Mouse (Mus musculus) olfactory bulb, adult 2 months (tissue): ENCODE measurements around the gene Ppp1r15b. TPM values are rescaled to one million over a fixed set of nuclear protein-coding genes. Genes with fewer than 3 reads are reported as not detected.

Experiments
- H3K27ac ChIP-seq: fragments of 200-500 bp; 2 replicates; pipeline ENCODE4 v1.5.1; 2012; ENCODE audit warnings: low read depth, low read length; ENCODE audit not compliant: insufficient read depth
- H3K4me1 ChIP-seq: fragments of 200-500 bp; 2 replicates; pipeline ENCODE4 v1.6.1; 2012; ENCODE audit warnings: low read length; ENCODE audit not compliant: control insufficient read depth, insufficient read depth
- H3K4me3 ChIP-seq: fragments of 200-500 bp; 2 replicates; pipeline ENCODE4 v1.5.1; 2012; ENCODE audit warnings: mild to moderate bottlenecking, low read depth, low read length, moderate library complexity; ENCODE audit not compliant: insufficient read depth
- CTCF ChIP-seq: fragments of 200-500 bp; IDR thresholded peaks from 2 replicates; pipeline ENCODE4 v1.5.1; 2012; ENCODE audit warnings: low read depth, mild to moderate bottlenecking, low read length, moderate library complexity; ENCODE audit not compliant: insufficient read depth
- POLR2A ChIP-seq: fragments of 200-500 bp; IDR thresholded peaks from 2 replicates; pipeline ENCODE4 v1.6.1; 2012; ENCODE audit warnings: mild to moderate bottlenecking, low read depth, low read length, moderate library complexity; ENCODE audit not compliant: insufficient read depth
- WGBS: fragments of 180-500 bp; shearing (Covaris S2); methylation state at CpG from one replicate; pipeline ENCODE4 v1.1.7; 2018; 5-methylcytosine and 5-hydroxymethylcytosine counted together
- polyA plus RNA-seq: library from polyadenylated mRNA; stranded (reverse); fragments of >200 nt; gene quantifications from 2 replicates; pipeline ENCODE4 v1.2.4, GENCODE M21; 2012; ENCODE audit warnings: low replicate concordance; ENCODE audit not compliant: missing spikeins, insufficient read depth, insufficient read length

Ppp1r15b gene
- polyA plus RNA-seq, 1 experiment = not detected

GRCm38 (mm10) chr1:133162981-133163380 is 32.0 kb downstream of the Ppp1r15b start:
- H3K4me3 ChIP-seq = no peak overlapping the region
- peaks cover 14% of the 10 kb centered on the region for H3K4me1 ChIP-seq
- H3K27ac ChIP-seq = no peak overlapping the region
- no peak for TF ChIP-seq CTCF
- no peak for TF ChIP-seq POLR2A
- WGBS = 73% methylated on average over 8 of the region's 8 CpGs

GRCm38 (mm10) chr1:133163820-133164431 is 33.0 kb downstream of the Ppp1r15b start, which contains the start of gene Plekha6:
Plekha6 (plus strand) TSS chr1:133164210.
- Histone ChIP-seq H3K27ac (no peak within 1 kb of the TSS), H3K4me3 (peak within 1 kb of the TSS; percentile 48), H3K4me1 (peaks cover 13% of the 10 kb centered on the region)
- WGBS = under 1% methylated on average over 68 of the region's 68 CpGs
- TF ChIP-seq CTCF (no peak), POLR2A (no peak)

- Histone ChIP-seq H3K4me1 (peaks cover 9% of the 10 kb centered on the region), H3K4me3 (no peak overlapping the region), H3K27ac (no peak overlapping the region)
- no peak for TF ChIP-seq CTCF
- no peak for TF ChIP-seq POLR2A
- 34% methylated on average over 10 of the region's 10 CpGs for WGBS
Measured at GRCm38 (mm10) chr1:133164591-133165011, 33.7 kb downstream of the Ppp1r15b start.

GRCm38 (mm10) chr1:133165111-133165510 is 34.2 kb downstream of the Ppp1r15b start:
- Histone ChIP-seq H3K4me1 (peaks cover 9% of the 10 kb centered on the region), H3K27ac (no peak overlapping the region), H3K4me3 (no peak overlapping the region)
- TF ChIP-seq POLR2A = no peak
- WGBS = 75% methylated on average over 11 of the region's 11 CpGs

DNA sequence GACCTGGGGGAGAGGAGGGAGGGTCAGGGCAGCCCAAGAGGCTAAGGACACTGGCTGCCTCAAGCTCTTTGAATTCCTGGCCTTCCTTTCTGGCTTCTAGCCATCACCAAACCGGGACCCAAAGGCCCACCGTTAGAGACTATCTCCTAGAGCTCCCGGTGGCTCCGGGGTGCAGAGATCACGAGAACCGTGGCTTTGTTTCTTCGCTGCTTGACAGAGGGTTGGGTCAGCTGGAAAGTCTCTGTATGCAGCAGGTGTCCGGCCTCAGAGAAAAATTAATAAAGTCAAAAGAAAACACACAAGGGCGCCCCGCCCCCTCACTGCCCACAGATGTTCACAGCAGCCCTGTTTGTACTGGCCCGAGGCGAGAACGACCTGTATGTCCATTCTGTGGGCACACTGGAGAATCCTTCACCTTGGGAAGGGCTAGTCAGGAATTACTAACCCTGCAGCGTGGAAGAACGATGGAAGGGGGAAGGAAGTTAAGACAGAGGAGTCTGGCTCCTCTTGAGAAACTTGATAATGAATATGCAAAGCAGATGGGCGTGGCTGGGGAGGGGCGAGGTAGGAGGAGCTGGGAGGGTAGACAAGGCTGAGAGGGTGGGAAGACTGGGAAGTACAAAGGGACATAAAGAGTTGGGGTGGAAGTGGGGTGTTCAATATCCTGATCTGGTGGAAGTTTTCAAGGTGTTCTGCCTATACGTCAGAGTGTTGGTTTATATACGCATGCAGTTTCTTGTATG is 37.5 kb downstream of the Ppp1r15b start:
- TF ChIP-seq CTCF (no peak), POLR2A (no peak)
- peaks cover 12% of the 10 kb centered on the region for H3K4me1 ChIP-seq
- no peak overlapping the region for H3K4me3 ChIP-seq
- WGBS = 53% methylated on average over 19 of the region's 19 CpGs
- no peak overlapping the region for H3K27ac ChIP-seq

DNA sequence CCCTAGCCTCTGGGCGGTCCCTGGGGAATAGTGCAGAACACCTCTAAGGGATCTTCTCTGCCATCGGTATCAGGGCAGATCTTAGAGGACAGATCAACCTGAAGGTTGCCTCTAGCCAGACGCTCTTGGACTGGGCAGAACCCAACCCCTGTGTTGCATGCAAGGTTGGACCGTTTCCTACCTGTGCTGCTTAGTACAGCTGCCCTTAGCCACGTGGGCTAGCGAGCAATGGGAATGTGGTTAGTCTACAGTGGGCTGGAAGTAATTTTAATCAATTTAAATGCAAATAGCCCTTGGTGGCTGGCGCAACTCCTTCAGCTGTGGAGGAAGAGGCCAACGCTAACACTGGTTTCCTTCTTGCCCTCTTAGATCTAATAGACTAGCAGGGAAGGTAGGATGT is 39.3 kb downstream of the Ppp1r15b start:
- WGBS = 81% methylated on average over 8 of the region's 8 CpGs
- Histone ChIP-seq H3K27ac (no peak overlapping the region), H3K4me3 (no peak overlapping the region), H3K4me1 (peaks cover 7% of the 10 kb centered on the region)
- TF ChIP-seq CTCF = no peak
- no peak for TF ChIP-seq POLR2A

- TF ChIP-seq CTCF (no peak), POLR2A (no peak)
Measured at GRCm38 (mm10) chr1:133171357-133171756, 40.4 kb downstream of the Ppp1r15b start.

DNA sequence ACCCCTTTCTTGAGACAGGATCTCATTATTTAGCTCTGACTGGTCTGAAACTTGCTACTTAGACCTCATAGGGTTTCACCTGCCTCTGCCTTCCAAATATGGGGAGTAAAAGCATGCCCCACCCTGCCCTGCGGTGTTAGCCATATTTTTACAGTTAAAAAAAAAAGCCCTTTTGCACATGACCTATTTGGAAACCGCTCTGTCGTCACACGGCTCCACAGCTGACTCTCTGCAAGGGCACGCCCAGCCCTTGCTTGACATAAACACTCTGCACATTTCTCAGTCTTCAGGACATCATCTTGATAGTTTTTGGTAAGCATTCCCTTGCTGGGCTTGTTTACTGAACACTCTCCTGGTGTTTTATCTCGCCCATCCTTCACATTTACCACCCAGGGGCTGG is 44.2 kb downstream of the Ppp1r15b start:
- 71% methylated on average over 6 of the region's 6 CpGs for WGBS
- H3K27ac ChIP-seq = no peak overlapping the region
- TF ChIP-seq POLR2A (no peak), CTCF (no peak)
- H3K4me3 ChIP-seq = no peak overlapping the region
- peaks cover 33% of the 10 kb centered on the region for H3K4me1 ChIP-seq

More at GRCm38 (mm10) chr1:133171357-133171756, 40.4 kb downstream of the Ppp1r15b start:
- Histone ChIP-seq H3K27ac (no peak overlapping the region), H3K4me1 (peaks cover 16% of the 10 kb centered on the region), H3K4me3 (no peak overlapping the region)
- 53% methylated on average over 9 of the region's 9 CpGs for WGBS

DNA sequence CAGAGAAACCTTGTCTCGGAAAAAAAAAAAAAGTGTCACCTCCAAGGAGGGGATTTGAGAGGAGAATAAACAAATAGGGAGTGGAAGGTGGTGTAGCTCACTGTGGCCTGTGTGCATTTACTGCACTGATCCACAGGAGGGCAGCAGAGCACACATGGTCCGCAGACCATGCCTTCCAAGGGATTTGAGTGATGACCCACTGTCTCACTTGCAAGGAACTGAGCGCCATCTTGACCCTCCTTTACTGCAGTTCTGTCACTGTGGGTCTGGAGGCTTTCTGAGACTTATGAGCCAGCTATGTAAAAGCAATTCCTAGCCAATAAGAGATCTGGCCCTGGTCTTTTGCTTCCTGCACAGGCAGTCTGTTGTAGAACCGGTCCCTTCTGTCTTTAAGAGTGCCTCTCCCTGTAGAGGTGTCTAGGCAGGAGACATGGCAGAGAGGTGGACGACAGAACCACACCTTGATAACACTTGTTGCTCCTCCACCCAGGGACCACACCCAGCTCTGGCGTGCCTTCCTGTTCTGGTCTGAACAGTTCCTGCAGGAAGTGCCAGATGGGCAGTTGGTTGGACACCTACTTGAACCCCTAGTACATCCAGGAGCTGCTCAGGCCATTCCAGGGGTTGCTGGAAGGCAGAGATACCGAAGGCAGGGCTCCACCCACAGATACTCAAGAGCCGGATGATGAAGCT is 46.7 kb downstream of the Ppp1r15b start:
- H3K4me3 ChIP-seq = no peak overlapping the region
- no peak overlapping the region for H3K27ac ChIP-seq
- WGBS = 52% methylated on average over 8 of the region's 8 CpGs
- TF ChIP-seq POLR2A (no peak), CTCF (peak; percentile 71)
- H3K4me1 ChIP-seq = peaks cover 42% of the 10 kb centered on the region
